Mouse (Mus musculus) MEL (cell line): ENCODE results near the gene Zkscan1.

Experiments
- CHD1 ChIP-seq: IDR thresholded peaks from 2 replicates; pipeline ENCODE4 v1.6.1; 2012; ENCODE audit warnings: low read depth, mild to moderate bottlenecking, inconsistent platforms, low read length, improper control_type of control experiment
- CTCF ChIP-seq, 3 experiments: IDR thresholded peaks in 2 of 3; conservative IDR thresholded peaks in 1 of 3; 2 replicates each; pipeline ENCODE4 v1.5.1; 2011 to 2012; ENCODE audit warnings: low read length in 3 of 3, low read depth in 2 of 3, mild to moderate bottlenecking in 2 of 3, improper control_type of control experiment in 1 of 3, inconsistent platforms in 1 of 3, mixed read lengths in 1 of 3, moderate library complexity in 1 of 3; ENCODE audit not compliant: control insufficient read depth in 1 of 3, insufficient read depth in 1 of 3, poor library complexity in 1 of 3, severe bottlenecking in 1 of 3
- EP300 ChIP-seq, 2 experiments: IDR thresholded peaks; 2 replicates each; pipeline ENCODE4 v1.6.1; 2011; ENCODE audit warnings: improper control_type of control experiment in 2 of 2, low read length in 2 of 2, low read depth in 1 of 2, mild to moderate bottlenecking in 1 of 2
- ETS1 ChIP-seq: IDR thresholded peaks from 2 replicates; pipeline ENCODE4 v1.6.1; 2012; ENCODE audit warnings: low read depth, mild to moderate bottlenecking, inconsistent platforms, low read length, improper control_type of control experiment, moderate library complexity
- MAX ChIP-seq: IDR thresholded peaks from 2 replicates; pipeline ENCODE4 v1.6.1; 2011; ENCODE audit warnings: low read length, improper control_type of control experiment
- POLR2A ChIP-seq, 2 experiments: IDR thresholded peaks; 2 replicates each; pipeline ENCODE4 v1.6.1; 2011 to 2012; ENCODE audit warnings: low read length in 2 of 2, mild to moderate bottlenecking in 2 of 2, control low read depth in 1 of 2, improper control_type of control experiment in 1 of 2, low read depth in 1 of 2, moderate library complexity in 1 of 2; ENCODE audit not compliant: control insufficient read depth in 1 of 2, insufficient read depth in 1 of 2, poor library complexity in 1 of 2
- USF1 ChIP-seq: IDR thresholded peaks from 2 replicates; pipeline ENCODE4 v1.6.1; 2014; ENCODE audit warnings: low read depth, mild to moderate bottlenecking, inconsistent platforms, low read length, improper control_type of control experiment, moderate library complexity
- USF2 ChIP-seq, 2 experiments: IDR thresholded peaks; 2 replicates each; pipeline ENCODE4 v1.6.1; 2011 to 2012; ENCODE audit warnings: improper control_type of control experiment in 2 of 2, low read length in 2 of 2, borderline replicate concordance in 1 of 2, inconsistent platforms in 1 of 2, low read depth in 1 of 2, mild to moderate bottlenecking in 1 of 2; ENCODE audit not compliant: insufficient read depth in 1 of 2
- ZKSCAN1 ChIP-seq: IDR thresholded peaks from 2 replicates; pipeline ENCODE4 v1.6.1; 2012; ENCODE audit warnings: low read depth, mild to moderate bottlenecking, inconsistent platforms, low read length, improper control_type of control experiment, moderate library complexity
- ZNF384 ChIP-seq: IDR thresholded peaks from 2 replicates; pipeline ENCODE4 v1.6.1; 2012; ENCODE audit warnings: low read depth, mild to moderate bottlenecking, inconsistent platforms, low read length, improper control_type of control experiment

GRCm38 (mm10) chr5:138107130-138107529, 22.2 kb downstream of the Zkscan1 start:
- no peak for TF ChIP-seq POLR2A (IDR thresholded peaks at IDR 0.05; ENCODE audit: control insufficient read depth in 1 of 2, insufficient read depth in 1 of 2, low read depth in 1 of 2, low read length in 2 of 2, poor library complexity in 1 of 2)
- TF ChIP-seq EP300 (IDR thresholded peaks at IDR 0.05; ENCODE audit: low read depth in 1 of 2, low read length in 2 of 2): no peak
- no peak for TF ChIP-seq USF2 (IDR thresholded peaks at IDR 0.05; ENCODE audit: borderline replicate concordance in 1 of 2, insufficient read depth in 1 of 2, low read depth in 1 of 2, low read length in 2 of 2)
- TF ChIP-seq ZNF384: no peak
- no peak for TF ChIP-seq MAX
- no peak for TF ChIP-seq CHD1
- TF ChIP-seq ETS1: no peak
- TF ChIP-seq USF1: no peak
- TF ChIP-seq ZKSCAN1: no peak
- TF ChIP-seq CTCF (IDR thresholded peaks at IDR 0.05 in 2 of 3, conservative IDR thresholded peaks at IDR 0.05 in 1 of 3; ENCODE audit: control insufficient read depth in 1 of 3, insufficient read depth in 1 of 3, low read depth in 2 of 3, low read length in 3 of 3, poor library complexity in 1 of 3, severe bottlenecking in 1 of 3): no peak
